Mouse (Mus musculus) limb, embryonic 13.5 days (tissue): ENCODE results near the gene Fggy. TPM values are rescaled to one million over a fixed set of nuclear protein-coding genes. Genes with fewer than 3 reads are reported as not detected.

Source experiments
- ATAC-seq: fragments of 200-750 bp; cut with Nextera tagmentation; 2 replicates; pipeline ENCODE4 v1.8.0; 2017; ENCODE audit warnings: low read depth, moderate number of reproducible peaks, moderate TSS enrichment; ENCODE audit not compliant: low FRiP score
- H3K27ac ChIP-seq: fragments of 300-500 bp; sonication (generic); 2 replicates; pipeline ENCODE4 v1.5.1; 2015; ENCODE audit warnings: inconsistent platforms, mild to moderate bottlenecking, moderate library complexity
- H3K27me3 ChIP-seq: fragments of 300-500 bp; sonication (generic); 2 replicates; pipeline ENCODE4 v1.6.1; 2015; ENCODE audit warnings: mild to moderate bottlenecking, inconsistent platforms
- H3K36me3 ChIP-seq: fragments of 300-500 bp; sonication (generic); 2 replicates; pipeline ENCODE4 v1.6.1; 2015; ENCODE audit warnings: inconsistent platforms, mild to moderate bottlenecking, moderate library complexity
- H3K4me1 ChIP-seq: fragments of 300-500 bp; sonication (generic); 2 replicates; pipeline ENCODE4 v1.6.1; 2015; ENCODE audit warnings: inconsistent platforms
- H3K4me2 ChIP-seq: fragments of 300-500 bp; sonication (generic); replicated peaks from 2 replicates; pipeline ENCODE4 v1.6.1; 2015; ENCODE audit warnings: inconsistent platforms, mild to moderate bottlenecking, moderate library complexity
- H3K4me3 ChIP-seq: fragments of 300-500 bp; sonication (generic); 2 replicates; pipeline ENCODE4 v1.5.1; 2015; ENCODE audit warnings: moderate library complexity, mild to moderate bottlenecking, inconsistent platforms
- H3K9ac ChIP-seq: fragments of 300-500 bp; sonication (generic); 2 replicates; pipeline ENCODE4 v1.6.1; 2015; ENCODE audit warnings: mild to moderate bottlenecking, inconsistent platforms
- H3K9me3 ChIP-seq: fragments of 300-500 bp; sonication (generic); 2 replicates; pipeline ENCODE4 v1.6.1; 2016; ENCODE audit warnings: inconsistent platforms
- WGBS: fragments of 180-500 bp; shearing (Covaris S2); methylation state at CpG from one replicate; pipeline ENCODE4 v1.1.7; 2015; 5-methylcytosine and 5-hydroxymethylcytosine counted together
- polyA plus RNA-seq: library from polyadenylated mRNA; unstranded; fragments of >200 nt; fragmentation: Nextera tagmentation; extraction: Ambion mirVana; gene quantifications from 2 replicates; pipeline ENCODE4 v1.2.1, GENCODE M21; 2015

The Fggy gene
- polyA plus RNA-seq: 8.3 and 8.9 TPM in 2 replicates

DNA sequence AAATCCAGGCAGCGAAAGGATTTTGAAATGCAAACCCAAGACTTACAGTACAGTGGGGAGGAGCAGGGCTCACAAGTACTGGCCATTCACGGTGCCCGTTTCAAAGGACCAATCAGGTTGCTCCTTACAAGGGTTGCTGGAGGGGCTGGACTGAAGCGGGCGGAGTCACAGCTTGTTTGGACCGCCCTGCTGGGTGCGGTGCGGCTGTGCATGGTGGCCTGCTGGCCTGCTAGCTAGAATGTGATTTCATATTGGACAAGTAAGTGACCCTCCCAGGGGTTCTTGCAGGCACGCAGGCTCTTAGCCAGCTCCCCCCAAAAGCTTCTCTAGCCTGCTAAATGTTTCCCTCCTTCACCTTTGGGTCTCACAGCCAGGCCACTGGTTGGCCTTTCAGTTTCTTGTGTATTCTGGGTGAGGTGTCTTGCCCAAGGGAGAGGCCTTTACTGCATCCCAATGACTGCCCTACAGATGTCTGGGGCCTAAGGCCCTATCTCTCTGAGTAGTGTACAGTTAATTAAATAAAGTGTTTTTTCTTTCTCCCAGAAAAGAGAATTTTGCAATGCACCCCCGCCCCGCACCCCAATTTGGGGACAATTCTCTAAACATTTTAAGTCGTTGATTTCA lies at the start of gene Fggy:
Fggy (plus strand) TSS at position 175 of the 624 bp plus-strand sequence.
- Histone ChIP-seq H3K36me3 (no peaks in the 10 kb centered on the region), H3K27ac (peak within 1 kb of the TSS; percentile 81), H3K9me3 (no peaks in the 10 kb centered on the region), H3K4me1 (peaks cover 17% of the 10 kb centered on the region), H3K27me3 (no peaks in the 10 kb centered on the region), H3K9ac (peak within 1 kb of the TSS; percentile 66), H3K4me2 (peak within 1 kb of the TSS; percentile 66), H3K4me3 (peak within 1 kb of the TSS; percentile 43)
- WGBS: 26% methylated on average over 12 of the region's 12 CpGs
- ATAC-seq: peak; percentile 100

DNA sequence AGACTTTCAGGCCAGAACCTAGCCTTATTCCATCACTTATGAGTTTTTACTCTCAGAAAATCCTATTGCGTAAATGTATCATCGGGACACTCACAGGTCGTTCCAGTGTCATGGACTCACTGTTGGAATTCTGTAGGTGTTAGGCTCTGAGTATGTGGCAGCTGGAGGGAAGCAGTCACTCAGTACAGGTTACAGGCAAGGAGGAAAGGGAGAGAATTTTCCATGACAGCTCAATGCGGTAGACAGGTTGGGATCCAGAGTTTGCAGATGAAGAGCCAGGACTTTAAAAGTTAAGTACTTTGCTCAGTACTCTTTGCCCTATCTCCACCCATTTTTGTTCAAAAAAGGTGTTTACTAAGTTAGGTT lies 49.4 kb upstream of the Fggy start:
- no peak for ATAC-seq
- Histone ChIP-seq H3K9me3 (no peaks in the 10 kb centered on the region), H3K4me2 (no peak overlapping the region), H3K4me1 (peaks cover 15% of the 10 kb centered on the region), H3K36me3 (no peaks in the 10 kb centered on the region), H3K27me3 (no peaks in the 10 kb centered on the region), H3K27ac (peak overlapping the region; percentile 1; the same call in 1 of the 2 replicates), H3K4me3 (no peak overlapping the region), H3K9ac (no peak overlapping the region)
- WGBS: 76% methylated on average over 4 of the region's 4 CpGs

GRCm38 (mm10) chr4:95518382-95518781 lies 38.9 kb upstream of the Fggy start:
- H3K4me2 ChIP-seq: no peak overlapping the region
- H3K27me3 ChIP-seq: no peaks in the 10 kb centered on the region
- no peak overlapping the region for H3K4me3 ChIP-seq
- WGBS: 88% methylated on average over 1 of the region's 1 CpGs
- H3K36me3 ChIP-seq: no peaks in the 10 kb centered on the region
- H3K9ac ChIP-seq: no peak overlapping the region
- no peak for ATAC-seq
- no peaks in the 10 kb centered on the region for H3K9me3 ChIP-seq
- H3K4me1 ChIP-seq: 0 out of 2 replicates have a peak, but pooled peaks cover 8% of the 10 kb centered on the region
- H3K27ac ChIP-seq: no peak overlapping the region

- 49% methylated on average over 4 of the region's 4 CpGs for WGBS
Measured at GRCm38 (mm10) chr4:95519975-95520642, 37.2 kb upstream of the Fggy start.

GRCm38 (mm10) chr4:95520643-95521032 lies 36.7 kb upstream of the Fggy start:
- H3K36me3 ChIP-seq: no peaks in the 10 kb centered on the region
- no peak for ATAC-seq
- WGBS: 37% methylated on average over 2 of the region's 2 CpGs
- H3K27ac ChIP-seq: no peak overlapping the region
- no peaks in the 10 kb centered on the region for H3K27me3 ChIP-seq
- H3K9ac ChIP-seq: no peak overlapping the region
- H3K9me3 ChIP-seq: no peaks in the 10 kb centered on the region
- H3K4me2 ChIP-seq: no peak overlapping the region
- H3K4me1 ChIP-seq: 0 out of 2 replicates have a peak, but pooled peaks cover 8% of the 10 kb centered on the region
- no peak overlapping the region for H3K4me3 ChIP-seq

More at GRCm38 (mm10) chr4:95519975-95520642, 37.2 kb upstream of the Fggy start:
- no peaks in the 10 kb centered on the region for H3K9me3 ChIP-seq
- H3K36me3 ChIP-seq: no peaks in the 10 kb centered on the region
- no peak overlapping the region for H3K27ac ChIP-seq
- H3K4me3 ChIP-seq: no peak overlapping the region
- no peaks in the 10 kb centered on the region for H3K27me3 ChIP-seq
- H3K9ac ChIP-seq: no peak overlapping the region
- no peak overlapping the region for H3K4me2 ChIP-seq
- ATAC-seq: no peak
- H3K4me1 ChIP-seq: 0 out of 2 replicates have a peak, but pooled peaks cover 8% of the 10 kb centered on the region

DNA sequence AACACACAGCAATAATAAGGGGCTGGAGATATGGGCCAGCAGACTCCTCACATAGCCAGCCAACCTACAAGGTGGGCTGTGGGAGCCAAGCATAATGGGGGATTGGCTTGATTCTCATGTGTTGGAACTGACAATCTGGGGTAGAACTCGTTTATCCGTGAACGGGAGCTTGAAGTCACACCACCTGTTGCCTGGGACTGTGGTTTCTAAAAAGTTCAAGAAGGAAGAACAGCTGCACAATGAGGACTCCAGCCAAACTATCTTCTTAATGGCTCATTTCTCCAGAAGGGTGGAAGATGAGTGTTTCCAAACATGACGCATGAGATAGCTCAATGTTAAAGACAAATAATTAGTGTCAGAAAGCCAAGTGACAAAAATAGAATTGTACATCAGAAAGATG lies 30.7 kb upstream of the Fggy start:
- no peaks in the 10 kb centered on the region for H3K27me3 ChIP-seq
- H3K4me3 ChIP-seq: no peak overlapping the region
- H3K36me3 ChIP-seq: no peaks in the 10 kb centered on the region
- no peak overlapping the region for H3K4me2 ChIP-seq
- ATAC-seq: no peak
- H3K27ac ChIP-seq: no peak overlapping the region
- no peak overlapping the region for H3K9ac ChIP-seq
- 84% methylated on average over 4 of the region's 4 CpGs for WGBS
- no peaks in the 10 kb centered on the region for H3K9me3 ChIP-seq
- no peaks in the 10 kb centered on the region for H3K4me1 ChIP-seq

DNA sequence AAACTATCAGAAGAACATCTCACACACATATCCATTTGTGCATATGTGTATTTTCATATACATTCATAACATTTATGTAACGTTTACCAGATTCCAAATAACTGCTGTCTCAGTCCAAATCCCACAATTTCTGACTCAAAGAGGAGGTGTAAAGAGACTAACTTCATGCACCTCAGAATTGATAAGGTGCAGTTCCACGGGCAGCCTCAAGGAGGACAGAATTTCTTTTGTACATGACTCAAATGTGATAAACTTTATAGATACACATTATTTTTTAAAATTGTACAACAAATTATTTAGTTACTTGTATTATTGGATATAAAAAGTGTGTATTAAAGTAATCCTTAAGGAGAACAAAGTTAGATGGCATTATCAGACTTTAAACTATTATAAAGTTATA lies 26.6 kb upstream of the Fggy start:
- ATAC-seq: no peak
- H3K36me3 ChIP-seq: no peaks in the 10 kb centered on the region
- H3K27ac ChIP-seq: no peak overlapping the region
- no peaks in the 10 kb centered on the region for H3K4me1 ChIP-seq
- no peaks in the 10 kb centered on the region for H3K9me3 ChIP-seq
- no peaks in the 10 kb centered on the region for H3K27me3 ChIP-seq
- H3K4me2 ChIP-seq: no peak overlapping the region
- WGBS: 73% methylated on average over 2 of the region's 2 CpGs
- H3K9ac ChIP-seq: no peak overlapping the region
- H3K4me3 ChIP-seq: no peak overlapping the region

- ATAC-seq: no peak
- H3K36me3 ChIP-seq: no peaks in the 10 kb centered on the region
- 82% methylated on average over 3 of the region's 3 CpGs for WGBS
Measured at GRCm38 (mm10) chr4:95533946-95534345, 23.4 kb upstream of the Fggy start.

GRCm38 (mm10) chr4:95541382-95542038 lies 15.8 kb upstream of the Fggy start:
- no peaks in the 10 kb centered on the region for H3K9me3 ChIP-seq
- no peak overlapping the region for H3K4me3 ChIP-seq
- no peak overlapping the region for H3K9ac ChIP-seq
- WGBS: 78% methylated on average over 3 of the region's 3 CpGs
- no peaks in the 10 kb centered on the region for H3K27me3 ChIP-seq
- H3K36me3 ChIP-seq: no peaks in the 10 kb centered on the region
- H3K27ac ChIP-seq: no peak overlapping the region
- peaks cover 8% of the 10 kb centered on the region for H3K4me1 ChIP-seq
- H3K4me2 ChIP-seq: no peak overlapping the region
- ATAC-seq: no peak

More at GRCm38 (mm10) chr4:95533946-95534345, 23.4 kb upstream of the Fggy start:
- H3K4me2 ChIP-seq: no peak overlapping the region
- no peak overlapping the region for H3K27ac ChIP-seq
- H3K27me3 ChIP-seq: no peaks in the 10 kb centered on the region
- H3K4me1 ChIP-seq: peaks cover 12% of the 10 kb centered on the region
- no peaks in the 10 kb centered on the region for H3K9me3 ChIP-seq
- H3K9ac ChIP-seq: no peak overlapping the region
- no peak overlapping the region for H3K4me3 ChIP-seq

GRCm38 (mm10) chr4:95542039-95542790 lies 15.1 kb upstream of the Fggy start:
- no peak overlapping the region for H3K4me3 ChIP-seq
- WGBS: 87% methylated on average over 4 of the region's 4 CpGs

GRCm38 (mm10) chr4:95543529-95543928 lies 13.8 kb upstream of the Fggy start:
- Histone ChIP-seq H3K4me3 (no peak overlapping the region), H3K9ac (no peak overlapping the region), H3K27me3 (no peaks in the 10 kb centered on the region), H3K36me3 (no peaks in the 10 kb centered on the region), H3K27ac (no peak overlapping the region), H3K4me1 (no peaks in the 10 kb centered on the region), H3K4me2 (no peak overlapping the region), H3K9me3 (no peaks in the 10 kb centered on the region)
- WGBS: 88% methylated on average over 4 of the region's 4 CpGs
- ATAC-seq: no peak

More at GRCm38 (mm10) chr4:95542039-95542790, 15.1 kb upstream of the Fggy start:
- no peaks in the 10 kb centered on the region for H3K27me3 ChIP-seq
- no peaks in the 10 kb centered on the region for H3K36me3 ChIP-seq
- H3K4me1 ChIP-seq: peaks cover under 1% of the 10 kb centered on the region
- H3K4me2 ChIP-seq: no peak overlapping the region
- no peak overlapping the region for H3K9ac ChIP-seq
- H3K9me3 ChIP-seq: no peaks in the 10 kb centered on the region
- H3K27ac ChIP-seq: no peak overlapping the region
- ATAC-seq: no peak
